Mouse (Mus musculus) limb, embryonic 13.5 days (tissue): ENCODE results near the gene Clec3b. TPM values are rescaled to one million over a fixed set of nuclear protein-coding genes. Genes with fewer than 3 reads are reported as not detected.

Experiments used
- ATAC-seq: fragments of 200-750 bp; cut with Nextera tagmentation; 2 replicates; pipeline ENCODE4 v1.8.0; 2017; ENCODE audit warnings: low read depth, moderate number of reproducible peaks, moderate TSS enrichment; ENCODE audit not compliant: low FRiP score
- H3K27ac ChIP-seq: fragments of 300-500 bp; sonication (generic); 2 replicates; pipeline ENCODE4 v1.5.1; 2015; ENCODE audit warnings: inconsistent platforms, mild to moderate bottlenecking, moderate library complexity
- H3K27me3 ChIP-seq: fragments of 300-500 bp; sonication (generic); 2 replicates; pipeline ENCODE4 v1.6.1; 2015; ENCODE audit warnings: mild to moderate bottlenecking, inconsistent platforms
- H3K36me3 ChIP-seq: fragments of 300-500 bp; sonication (generic); 2 replicates; pipeline ENCODE4 v1.6.1; 2015; ENCODE audit warnings: inconsistent platforms, mild to moderate bottlenecking, moderate library complexity
- H3K4me1 ChIP-seq: fragments of 300-500 bp; sonication (generic); 2 replicates; pipeline ENCODE4 v1.6.1; 2015; ENCODE audit warnings: inconsistent platforms
- H3K4me2 ChIP-seq: fragments of 300-500 bp; sonication (generic); replicated peaks from 2 replicates; pipeline ENCODE4 v1.6.1; 2015; ENCODE audit warnings: inconsistent platforms, mild to moderate bottlenecking, moderate library complexity
- H3K4me3 ChIP-seq: fragments of 300-500 bp; sonication (generic); 2 replicates; pipeline ENCODE4 v1.5.1; 2015; ENCODE audit warnings: moderate library complexity, mild to moderate bottlenecking, inconsistent platforms
- H3K9ac ChIP-seq: fragments of 300-500 bp; sonication (generic); 2 replicates; pipeline ENCODE4 v1.6.1; 2015; ENCODE audit warnings: mild to moderate bottlenecking, inconsistent platforms
- H3K9me3 ChIP-seq: fragments of 300-500 bp; sonication (generic); 2 replicates; pipeline ENCODE4 v1.6.1; 2016; ENCODE audit warnings: inconsistent platforms
- WGBS: fragments of 180-500 bp; shearing (Covaris S2); methylation state at CpG from one replicate; pipeline ENCODE4 v1.1.7; 2015; 5-methylcytosine and 5-hydroxymethylcytosine counted together
- polyA plus RNA-seq: library from polyadenylated mRNA; unstranded; fragments of >200 nt; fragmentation: Nextera tagmentation; extraction: Ambion mirVana; gene quantifications from 2 replicates; pipeline ENCODE4 v1.2.1, GENCODE M21; 2015

Clec3b gene
- polyA plus RNA-seq, 1 experiment from 2014 or later: 0.24 TPM

GRCm38 (mm10) chr9:123124413-123124981, 26.2 kb upstream of the Clec3b start:
- WGBS: 99% methylated on average over 2 of the region's 2 CpGs
- Histone ChIP-seq H3K9me3 (no peaks in the 10 kb centered on the region), H3K36me3 (peaks cover 88% of the 10 kb centered on the region), H3K4me1 (no peaks in the 10 kb centered on the region), H3K27me3 (no peaks in the 10 kb centered on the region), H3K27ac (no peak overlapping the region), H3K9ac (no peak overlapping the region), H3K4me2 (no peak overlapping the region), H3K4me3 (no peak overlapping the region)
- no peak for ATAC-seq

- no peak for ATAC-seq
- H3K9me3 ChIP-seq: no peaks in the 10 kb centered on the region
- H3K4me1 ChIP-seq: no peaks in the 10 kb centered on the region
- H3K36me3 ChIP-seq: peaks cover 89% of the 10 kb centered on the region
- no peak overlapping the region for H3K27ac ChIP-seq
- H3K9ac ChIP-seq: no peak overlapping the region
- H3K27me3 ChIP-seq: no peaks in the 10 kb centered on the region
- H3K4me2 ChIP-seq: no peak overlapping the region
- whole genome bisulfite sequencing: 96% methylated on average over 6 of the region's 6 CpGs
- H3K4me3 ChIP-seq: no peak overlapping the region
These were observed 23.1 kb upstream of the Clec3b start for GRCm38 (mm10) chr9:123127663-123128062.

- Histone ChIP-seq H3K4me2 (no peak overlapping the region), H3K27me3 (no peaks in the 10 kb centered on the region), H3K4me3 (no peak overlapping the region), H3K9ac (no peak overlapping the region), H3K27ac (no peak overlapping the region), H3K4me1 (peaks cover 11% of the 10 kb centered on the region), H3K36me3 (peaks cover 100% of the 10 kb centered on the region), H3K9me3 (no peaks in the 10 kb centered on the region)
- 86% methylated on average over 3 of the region's 3 CpGs for WGBS
- ATAC-seq: no peak
These were observed 17.8 kb upstream of the Clec3b start for GRCm38 (mm10) chr9:123132994-123133393.

GRCm38 (mm10) chr9:123136953-123137682, 13.6 kb upstream of the Clec3b start:
- 74% methylated on average over 7 of the region's 7 CpGs for WGBS
- H3K9ac ChIP-seq: 0 out of 2 replicates have a peak overlapping the region, but pooled peaks have one; percentile 2
- ATAC-seq: peak; percentile 36; the same call in 1 of the 2 replicates
- no peak overlapping the region; the same call in 1 of the 2 replicates for H3K27ac ChIP-seq
- peaks cover 15% of the 10 kb centered on the region for H3K4me1 ChIP-seq
- H3K9me3 ChIP-seq: peaks cover 3% of the 10 kb centered on the region; the same call in 1 of the 2 replicates
- peaks cover 88% of the 10 kb centered on the region for H3K36me3 ChIP-seq
- no peak overlapping the region for H3K4me2 ChIP-seq
- H3K27me3 ChIP-seq: no peaks in the 10 kb centered on the region
- no peak overlapping the region for H3K4me3 ChIP-seq

- peak; percentile 72 for ATAC-seq
- WGBS: 61% methylated on average over 5 of the region's 5 CpGs
- Histone ChIP-seq H3K9me3 (peaks cover 12% of the 10 kb centered on the region), H3K4me3 (no peak overlapping the region), H3K27ac (peak overlapping the region; percentile 28; the same call in 1 of the 2 replicates), H3K27me3 (no peaks in the 10 kb centered on the region), H3K4me2 (no peak overlapping the region), H3K4me1 (peaks cover 15% of the 10 kb centered on the region), H3K9ac (no peak overlapping the region), H3K36me3 (peaks cover 86% of the 10 kb centered on the region)
These were observed 11.8 kb upstream of the Clec3b start for GRCm38 (mm10) chr9:123138891-123139474.

- H3K4me1 ChIP-seq: peaks cover 15% of the 10 kb centered on the region
- H3K9ac ChIP-seq: no peak overlapping the region
- WGBS: 89% methylated on average over 4 of the region's 4 CpGs
- H3K36me3 ChIP-seq: peaks cover 80% of the 10 kb centered on the region
- H3K27ac ChIP-seq: no peak overlapping the region
- H3K4me3 ChIP-seq: no peak overlapping the region
- H3K4me2 ChIP-seq: no peak overlapping the region
- peaks cover 18% of the 10 kb centered on the region for H3K9me3 ChIP-seq
- no peak for ATAC-seq
- no peaks in the 10 kb centered on the region for H3K27me3 ChIP-seq
These were observed 10.7 kb upstream of the Clec3b start for GRCm38 (mm10) chr9:123139887-123140614.

- Histone ChIP-seq H3K4me1 (no peaks in the 10 kb centered on the region), H3K4me2 (no peak overlapping the region), H3K9me3 (peaks cover 19% of the 10 kb centered on the region), H3K27ac (no peak overlapping the region), H3K36me3 (peaks cover 14% of the 10 kb centered on the region), H3K9ac (no peak overlapping the region), H3K27me3 (no peaks in the 10 kb centered on the region), H3K4me3 (no peak overlapping the region)
- WGBS: 71% methylated on average over 5 of the region's 5 CpGs
- peak; percentile 51; the same call in 1 of the 2 replicates for ATAC-seq
These were observed 2.3 kb upstream of the Clec3b start for GRCm38 (mm10) chr9:123148430-123148829.

- WGBS: 46% methylated on average over 1 of the region's 1 CpGs
- Histone ChIP-seq H3K36me3 (no peaks in the 10 kb centered on the region), H3K9me3 (no peaks in the 10 kb centered on the region), H3K27ac (no peak overlapping the region), H3K9ac (0 out of 2 replicates have a peak overlapping the region, but pooled peaks have one; percentile 25), H3K4me3 (no peak overlapping the region), H3K4me1 (no peaks in the 10 kb centered on the region), H3K27me3 (no peaks in the 10 kb centered on the region), H3K4me2 (no peak overlapping the region)
- no peak for ATAC-seq
These were observed 815 bp downstream of the Clec3b start for GRCm38 (mm10) chr9:123151561-123151960.

- Histone ChIP-seq H3K36me3 (no peaks in the 10 kb centered on the region), H3K4me3 (no peak overlapping the region), H3K9ac (no peak overlapping the region), H3K9me3 (no peaks in the 10 kb centered on the region), H3K27me3 (no peaks in the 10 kb centered on the region), H3K27ac (no peak overlapping the region), H3K4me1 (peaks cover 4% of the 10 kb centered on the region; the same call in 1 of the 2 replicates), H3K4me2 (no peak overlapping the region)
- WGBS: 74% methylated on average over 3 of the region's 3 CpGs
- ATAC-seq: no peak
These were observed 1.3 kb downstream of the Clec3b start for GRCm38 (mm10) chr9:123152026-123152425.

- H3K9ac ChIP-seq: no peak overlapping the region
- peaks cover 4% of the 10 kb centered on the region; the same call in 1 of the 2 replicates for H3K4me1 ChIP-seq
- H3K27me3 ChIP-seq: no peaks in the 10 kb centered on the region
- H3K9me3 ChIP-seq: no peaks in the 10 kb centered on the region
- no peaks in the 10 kb centered on the region for H3K36me3 ChIP-seq
- H3K27ac ChIP-seq: no peak overlapping the region
- 85% methylated on average over 2 of the region's 2 CpGs for WGBS
- H3K4me2 ChIP-seq: no peak overlapping the region
- no peak for ATAC-seq
- no peak overlapping the region for H3K4me3 ChIP-seq
These were observed 2.4 kb downstream of the Clec3b start for GRCm38 (mm10) chr9:123153121-123153520.

GRCm38 (mm10) chr9:123156910-123157361, 6.2 kb downstream of the Clec3b start:
- Histone ChIP-seq H3K27ac (no peak overlapping the region), H3K4me1 (peaks cover 4% of the 10 kb centered on the region; the same call in 1 of the 2 replicates), H3K4me3 (peak overlapping the region; percentile 30), H3K27me3 (no peaks in the 10 kb centered on the region), H3K4me2 (peak overlapping the region; percentile 57), H3K36me3 (no peaks in the 10 kb centered on the region), H3K9me3 (no peaks in the 10 kb centered on the region), H3K9ac (peak overlapping the region; percentile 55)
- peak; percentile 84 for ATAC-seq
- 27% methylated on average over 30 of the region's 30 CpGs for WGBS

GRCm38 (mm10) chr9:123157699-123158098, 7.0 kb downstream of the Clec3b start:
- Histone ChIP-seq H3K27me3 (no peaks in the 10 kb centered on the region), H3K36me3 (no peaks in the 10 kb centered on the region)

More at GRCm38 (mm10) chr9:123157699-123158098, 7.0 kb downstream of the Clec3b start:
- Histone ChIP-seq H3K27ac (no peak overlapping the region), H3K9me3 (no peaks in the 10 kb centered on the region), H3K4me1 (peaks cover 4% of the 10 kb centered on the region; the same call in 1 of the 2 replicates), H3K4me2 (no peak overlapping the region), H3K4me3 (no peak overlapping the region), H3K9ac (no peak overlapping the region)
- no peak for ATAC-seq
